Mouse (Mus musculus) layer of hippocampus, postnatal 10 days (tissue): Measurements from ENCODE around the gene Ankdd1a. TPM values are rescaled to one million over a fixed set of nuclear protein-coding genes. Genes with fewer than 3 reads are reported as not detected.

Experiments
- DNase-seq, 2 experiments: peaks; one replicate each; pipeline ENCODE4 v3.0.0; 2021; ENCODE audit warnings: low spot score in 2 of 2
- long read RNA-seq: library from polyadenylated mRNA; stranded (forward); transcript quantifications from one replicate; pipeline ENCODE4 v2.0.0, GENCODE M21; 2023
- total RNA-seq, 2 experiments: library from RNA; stranded (reverse); gene quantifications; 2 replicates each; pipeline ENCODE4 v1.2.3; 2021

The Ankdd1a gene
- 1 to 10 TPM; 1.5 to 2.0 TPM for total RNA-seq
- long read RNA-seq, partial matches to known transcripts: 0 of 1 reads
- long read RNA-seq, other reads (novel, unspliced or antisense): 1 of 1 reads

GRCm38 (mm10) chr9:65519807-65520504, at the start of gene Ankdd1a:
Gene Ankdd1a (minus strand): TSS chr9:65520193.
- DNase-seq: peak; percentile 62 to 75

GRCm38 (mm10) chr9:65569491-65569971, 49.5 kb upstream of the Ankdd1a start:
- DNase-seq: no peak

- no peak for DNase-seq
Observed at GRCm38 (mm10) chr9:65568787-65569186, 48.8 kb upstream of the Ankdd1a start.

GRCm38 (mm10) chr9:65564698-65565097, 44.7 kb upstream of the Ankdd1a start:
- DNase-seq: no peak

- DNase-seq: no peak
Observed at GRCm38 (mm10) chr9:65563073-65563472, 43.1 kb upstream of the Ankdd1a start.

- peak; percentile 65 to 66 for DNase-seq
Observed at GRCm38 (mm10) chr9:65562081-65562506, 42.1 kb upstream of the Ankdd1a start.

- DNase-seq: peak in 1 of 2 experiments; percentile 46
Observed at GRCm38 (mm10) chr9:65561016-65561415, 41.0 kb upstream of the Ankdd1a start.

GRCm38 (mm10) chr9:65558806-65559205, 38.8 kb upstream of the Ankdd1a start:
- no peak for DNase-seq

- DNase-seq: no peak
Observed at GRCm38 (mm10) chr9:65556979-65557378, 37.0 kb upstream of the Ankdd1a start.

- DNase-seq: no peak
Observed at GRCm38 (mm10) chr9:65556349-65556748, 36.4 kb upstream of the Ankdd1a start.

- no peak for DNase-seq
Observed at GRCm38 (mm10) chr9:65555621-65556020, 35.6 kb upstream of the Ankdd1a start.

- DNase-seq: no peak
Observed at GRCm38 (mm10) chr9:65555001-65555405, 35.0 kb upstream of the Ankdd1a start.

- DNase-seq: no peak
Observed at GRCm38 (mm10) chr9:65552711-65553110, 32.7 kb upstream of the Ankdd1a start.

GRCm38 (mm10) chr9:65552141-65552540, 32.1 kb upstream of the Ankdd1a start:
- no peak for DNase-seq

GRCm38 (mm10) chr9:65551035-65551434, 31.0 kb upstream of the Ankdd1a start:
- no peak for DNase-seq

- no peak for DNase-seq
Observed at GRCm38 (mm10) chr9:65550079-65550831, 30.3 kb upstream of the Ankdd1a start.

- no peak for DNase-seq
Observed at GRCm38 (mm10) chr9:65549643-65550042, 29.6 kb upstream of the Ankdd1a start.

- no peak for DNase-seq
Observed at GRCm38 (mm10) chr9:65549139-65549538, 29.1 kb upstream of the Ankdd1a start.

GRCm38 (mm10) chr9:65548311-65548710, 28.3 kb upstream of the Ankdd1a start:
- DNase-seq: no peak

- no peak for DNase-seq
Observed at GRCm38 (mm10) chr9:65547844-65548243, 27.9 kb upstream of the Ankdd1a start.

GRCm38 (mm10) chr9:65547111-65547510, 27.1 kb upstream of the Ankdd1a start:
- DNase-seq: no peak

- no peak for DNase-seq
Observed at GRCm38 (mm10) chr9:65546413-65546695, 26.4 kb upstream of the Ankdd1a start.
